Mouse (Mus musculus): ENCODE measurements around the gene Col6a4.

- TF ChIP-seq POLR2A (IDR thresholded peaks at IDR 0.05; ENCODE audit: insufficient read length, low read depth) (no peak), MYOG (IDR thresholded peaks at IDR 0.05; ENCODE audit: control insufficient read depth in 1 of 3, insufficient read depth in 1 of 3, insufficient read length in 2 of 3, low read depth in 2 of 3) (no peak), REST (IDR thresholded peaks at IDR 0.05; ENCODE audit: insufficient read depth, insufficient read length) (no peak), MAX (IDR thresholded peaks at IDR 0.05; ENCODE audit: low read depth) (no peak), POLR2AphosphoS2 (IDR thresholded peaks at IDR 0.05; ENCODE audit: insufficient read length, low read depth) (no peak), USF1 (IDR thresholded peaks at IDR 0.05; ENCODE audit: low read depth) (no peak), E2F4 (IDR thresholded peaks at IDR 0.05; ENCODE audit: insufficient read depth) (no peak), TCF3 (IDR thresholded peaks at IDR 0.05; ENCODE audit: insufficient read length, low read depth) (no peak)
Observed at GRCm38 (mm10) chr9:105972031-105972430, 124.6 kb downstream of the Col6a4 start.
